Mouse (Mus musculus) ES-E14 (cell line): ENCODE data around the gene Gm27021. TPM values are rescaled to one million over a fixed set of nuclear protein-coding genes. Genes with fewer than 3 reads are reported as not detected.

Experiments
- DNase-seq: peaks from one replicate; pipeline ENCODE4 v3.0.0-alpha.2; 2013; ENCODE audit warnings: low read depth, low spot score
- H3K27ac ChIP-seq: 2 replicates; pipeline ENCODE4 v1.5.1; 2012; ENCODE audit warnings: low read depth, mild to moderate bottlenecking, low read length, moderate library complexity, mixed read lengths; ENCODE audit not compliant: poor library complexity, insufficient read depth, severe bottlenecking
- H3K36me3 ChIP-seq: 2 replicates; pipeline ENCODE4 v1.6.1; 2012; ENCODE audit warnings: mild to moderate bottlenecking, low read length, moderate library complexity, mixed read lengths; ENCODE audit not compliant: control insufficient read depth, poor library complexity, insufficient read depth, severe bottlenecking
- H3K4me1 ChIP-seq, 2 experiments: fragments of 150-350 bp in 1 of 2; sonication (generic) in 1 of 2; 2 replicates each; pipeline ENCODE4 v1.6.1; 2012; ENCODE audit warnings: low read length in 2 of 2, mild to moderate bottlenecking in 1 of 2, mixed read lengths in 1 of 2; ENCODE audit not compliant: control insufficient read depth in 2 of 2, insufficient read depth in 2 of 2, poor library complexity in 1 of 2
- H3K4me3 ChIP-seq, 2 experiments: fragments of 150-350 bp in 1 of 2; sonication (generic) in 1 of 2; 2 replicates each; pipeline ENCODE4 v1.5.1; 2012; ENCODE audit warnings: low read length in 2 of 2, low read depth in 1 of 2, mild to moderate bottlenecking in 1 of 2, mixed read lengths in 1 of 2; ENCODE audit not compliant: insufficient read depth in 1 of 2, poor library complexity in 1 of 2, severe bottlenecking in 1 of 2
- H3K9ac ChIP-seq: 2 replicates; pipeline ENCODE4 v1.6.1; 2012; ENCODE audit warnings: low read depth, mild to moderate bottlenecking, low read length, mixed read lengths; ENCODE audit not compliant: poor library complexity, insufficient read depth, severe bottlenecking
- H3K9me3 ChIP-seq: fragments of 150-350 bp; sonication (generic); 2 replicates; pipeline ENCODE4 v1.6.1; 2012; ENCODE audit warnings: low read depth, mild to moderate bottlenecking, low read length; ENCODE audit not compliant: control insufficient read depth, insufficient read depth
- CHD2 ChIP-seq: IDR thresholded peaks from 2 replicates; pipeline ENCODE4 v1.6.1; 2014; ENCODE audit warnings: mild to moderate bottlenecking, low read depth, low read length, inconsistent platforms
- HCFC1 ChIP-seq: IDR thresholded peaks from 2 replicates; pipeline ENCODE4 v1.6.1; 2012; ENCODE audit warnings: low read length, inconsistent platforms, borderline replicate concordance; ENCODE audit not compliant: insufficient read depth
- MAFK ChIP-seq: IDR thresholded peaks from 2 replicates; pipeline ENCODE4 v1.6.1; 2014; ENCODE audit warnings: mild to moderate bottlenecking, low read depth, low read length, inconsistent platforms; ENCODE audit not compliant: insufficient read depth
- ZC3H11A ChIP-seq: IDR thresholded peaks from 2 replicates; pipeline ENCODE4 v1.6.1; 2012; ENCODE audit warnings: low read depth, mild to moderate bottlenecking, inconsistent platforms, low read length, borderline replicate concordance
- ZNF384 ChIP-seq: IDR thresholded peaks from 2 replicates; pipeline ENCODE4 v1.6.1; 2012; ENCODE audit warnings: low read depth, low read length, inconsistent platforms
- in situ Hi-C, 2 experiments: fragments of 600-800 bp; cut with MboI; formaldehyde crosslinking; loops; one replicate each; pipeline ENCODE4 v1.15.1; 2025; ENCODE audit warnings: low sequenced_read_pairs in 2 of 2, inconsistent platforms in 1 of 2; ENCODE audit not compliant: unreplicated experiment in 2 of 2
- total RNA-seq: library from RNA; depleted of rRNA; stranded (reverse); fragments of 300-350 nt; gene quantifications from 2 replicates; pipeline ENCODE4 v1.2.3, GENCODE M21; 2012

Gm27021 gene
- total RNA-seq, 1 experiment = 0.49 TPM

DNA sequence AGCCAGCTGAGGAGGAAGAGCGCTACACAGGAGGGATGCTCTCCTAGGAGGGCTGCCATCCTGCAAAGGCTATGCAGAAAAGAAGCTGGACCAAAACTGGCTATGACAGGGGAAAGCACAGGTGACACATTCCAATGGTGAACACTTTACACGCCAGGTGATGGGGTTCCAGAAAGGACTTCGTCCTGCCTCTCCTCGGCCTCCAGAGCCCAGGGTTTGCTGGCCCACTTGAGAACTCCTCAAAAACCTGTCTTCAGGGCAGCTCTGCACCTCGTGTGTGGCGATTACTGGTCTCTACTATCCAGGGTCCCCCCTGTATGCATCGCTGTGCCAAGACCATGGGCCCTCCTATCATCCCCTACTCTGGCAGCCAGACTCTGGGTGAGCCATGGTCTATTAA lies 20.6 kb upstream of the Gm27021 start:
- H3K27ac ChIP-seq = no peak overlapping the region
- no peak for DNase-seq
- H3K9ac ChIP-seq = no peak overlapping the region
- no peaks in the 10 kb centered on the region for H3K36me3 ChIP-seq
- H3K9me3 ChIP-seq = no peaks in the 10 kb centered on the region
- in situ Hi-C loops = loop anchor here in 1 of 2 experiments (25.0 kb wide), 1 partner anchor 99 kb away; no protein-coding TSS in a partner anchor
- TF ChIP-seq HCFC1 (no peak), CHD2 (no peak), ZC3H11A (no peak), MAFK (no peak), ZNF384 (no peak)
- no peaks in the 10 kb centered on the region for H3K4me1 ChIP-seq
- H3K4me3 ChIP-seq = no peak overlapping the region

DNA sequence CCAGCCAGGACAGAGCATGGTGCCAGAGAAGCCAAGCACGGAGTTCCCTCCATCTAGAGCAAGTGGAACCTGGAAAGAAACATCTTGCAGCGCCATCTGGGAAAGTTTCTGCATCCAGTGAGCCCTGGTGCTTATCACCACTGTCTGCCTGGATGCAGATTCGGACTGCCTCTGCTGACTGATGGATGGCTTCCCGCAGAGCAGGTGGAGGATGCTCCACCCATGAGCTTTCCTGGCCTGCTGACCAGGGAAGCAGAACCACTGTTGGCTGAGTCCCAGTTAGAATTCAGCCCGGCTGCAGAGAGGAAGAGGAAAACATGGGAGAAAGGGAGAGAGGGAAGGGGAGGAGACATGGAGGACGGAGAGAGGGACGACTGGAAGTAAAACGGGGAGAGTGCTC lies 19.9 kb upstream of the Gm27021 start:
- Histone ChIP-seq H3K4me1 (no peaks in the 10 kb centered on the region), H3K9me3 (no peaks in the 10 kb centered on the region), H3K27ac (no peak overlapping the region), H3K4me3 (no peak overlapping the region), H3K9ac (no peak overlapping the region), H3K36me3 (no peaks in the 10 kb centered on the region)
- in situ Hi-C loops = loop anchor here in 1 of 2 experiments (25.0 kb wide), 1 partner anchor 100 kb away; no protein-coding TSS in a partner anchor
- DNase-seq = no peak
- TF ChIP-seq ZNF384 (no peak), MAFK (no peak), HCFC1 (no peak)

DNA sequence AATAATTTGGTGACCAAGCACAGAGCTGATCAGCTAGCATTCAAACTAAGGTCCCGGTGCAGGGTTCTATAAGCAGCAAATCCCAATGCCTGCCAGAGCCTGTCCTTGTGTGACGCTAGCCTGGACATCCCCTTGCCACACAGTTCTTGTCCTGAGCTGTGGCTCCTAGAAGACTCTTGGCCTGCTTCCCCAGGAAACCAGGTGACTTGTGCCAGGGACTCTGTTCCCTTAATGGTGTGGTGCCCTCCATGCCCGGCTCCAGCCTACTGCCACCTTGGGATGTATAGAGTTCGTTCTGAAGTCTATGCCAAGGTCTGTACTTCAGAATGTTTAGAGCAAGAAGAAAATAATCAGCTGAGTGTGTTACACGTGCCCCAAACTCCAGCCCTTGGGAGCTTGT lies 18.7 kb upstream of the Gm27021 start:
- Histone ChIP-seq H3K36me3 (no peaks in the 10 kb centered on the region), H3K4me1 (no peaks in the 10 kb centered on the region), H3K9ac (no peak overlapping the region), H3K4me3 (no peak overlapping the region), H3K9me3 (no peaks in the 10 kb centered on the region), H3K27ac (no peak overlapping the region)
- in situ Hi-C loops = loop anchor here in 1 of 2 experiments (25.0 kb wide), 1 partner anchor 101 kb away; no protein-coding TSS in a partner anchor
- DNase-seq = no peak
- TF ChIP-seq CHD2 (no peak), HCFC1 (no peak), ZNF384 (no peak)

DNA sequence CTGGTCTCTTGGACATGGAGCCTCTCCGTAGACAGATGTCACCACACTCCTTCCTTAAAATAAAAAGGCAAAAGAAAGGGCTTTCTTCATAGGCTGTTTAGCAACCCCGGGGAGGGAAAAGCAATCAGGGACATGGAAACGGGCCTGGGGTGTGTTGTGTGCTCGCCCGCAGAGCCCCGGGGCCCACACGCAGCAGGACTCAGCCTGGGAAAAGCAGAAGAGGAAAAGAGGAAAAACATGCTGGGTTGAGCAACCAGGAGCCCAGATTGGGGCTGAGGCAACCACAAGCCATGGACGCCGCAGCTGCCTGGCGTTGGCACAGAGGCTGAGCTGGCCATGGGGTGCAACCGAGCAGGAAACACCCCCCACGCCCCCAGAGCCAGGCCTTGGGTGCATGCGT lies 18.2 kb upstream of the Gm27021 start:
- no peak for DNase-seq
- in situ Hi-C loops = loop anchor here in 1 of 2 experiments (25.0 kb wide), 1 partner anchor 101 kb away; no protein-coding TSS in a partner anchor

DNA sequence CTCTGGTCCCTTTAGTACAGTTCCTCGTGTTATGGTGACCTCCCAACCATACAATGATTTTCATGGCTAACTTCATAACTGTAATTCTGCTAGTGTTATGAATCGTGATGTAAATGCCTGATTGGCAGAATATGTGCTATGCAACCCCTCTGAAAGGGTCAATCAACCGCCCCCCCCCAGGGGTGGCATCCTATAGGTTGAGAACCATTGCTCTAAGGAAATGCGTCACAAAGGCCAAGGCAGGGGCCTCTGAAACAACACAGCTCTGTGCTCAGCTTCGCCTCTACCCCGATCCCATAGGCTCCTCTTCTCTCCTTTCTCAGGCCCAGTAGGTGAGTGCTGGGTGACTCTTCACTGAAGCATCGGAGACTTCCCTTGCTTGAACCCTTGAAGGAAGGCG lies 17.7 kb upstream of the Gm27021 start:
- TF ChIP-seq HCFC1 = no peak
- no peak for TF ChIP-seq CHD2
- no peak for TF ChIP-seq ZC3H11A
- TF ChIP-seq ZNF384 = no peak
- TF ChIP-seq MAFK = no peak
- in situ Hi-C loops = loop anchor here in 1 of 2 experiments (25.0 kb wide), 1 partner anchor 102 kb away; no protein-coding TSS in a partner anchor
- H3K27ac ChIP-seq = no peak overlapping the region

More for the DNA sequence above, 18.2 kb upstream of the Gm27021 start:
- no peaks in the 10 kb centered on the region for H3K4me1 ChIP-seq
- H3K9ac ChIP-seq = no peak overlapping the region
- H3K36me3 ChIP-seq = no peaks in the 10 kb centered on the region
- no peak overlapping the region for H3K4me3 ChIP-seq
- no peak overlapping the region for H3K27ac ChIP-seq
- no peaks in the 10 kb centered on the region for H3K9me3 ChIP-seq
- TF ChIP-seq ZC3H11A (no peak), MAFK (no peak), ZNF384 (no peak), HCFC1 (no peak), CHD2 (no peak)

More for the DNA sequence above, 17.7 kb upstream of the Gm27021 start:
- no peaks in the 10 kb centered on the region for H3K9me3 ChIP-seq
- H3K36me3 ChIP-seq = no peaks in the 10 kb centered on the region
- DNase-seq = no peak
- no peak overlapping the region for H3K4me3 ChIP-seq
- no peaks in the 10 kb centered on the region for H3K4me1 ChIP-seq
- H3K9ac ChIP-seq = no peak overlapping the region
